Mouse (Mus musculus) forebrain, embryonic 12.5 days (tissue): ENCODE results near the gene Eps15l1. TPM values are rescaled to one million over a fixed set of nuclear protein-coding genes. Genes with fewer than 3 reads are reported as not detected.

ENCODE experiments used
- ATAC-seq: fragments of 200-750 bp; cut with Nextera tagmentation; 2 replicates; pipeline ENCODE4 v1.8.0; 2017; ENCODE audit warnings: moderate TSS enrichment; ENCODE audit not compliant: low FRiP score
- H3K27ac ChIP-seq: fragments of 300-500 bp; sonication (generic); 2 replicates; pipeline ENCODE4 v1.5.1; 2016; ENCODE audit warnings: mild to moderate bottlenecking
- H3K27me3 ChIP-seq: fragments of 300-500 bp; sonication (generic); 2 replicates; pipeline ENCODE4 v1.6.1; 2016; ENCODE audit warnings: mild to moderate bottlenecking
- H3K36me3 ChIP-seq: fragments of 300-500 bp; sonication (generic); replicated peaks from 2 replicates; pipeline ENCODE4 v1.6.1; 2016; ENCODE audit warnings: mild to moderate bottlenecking
- H3K4me1 ChIP-seq: fragments of 300-500 bp; sonication (generic); 2 replicates; pipeline ENCODE4 v1.6.1; 2016
- H3K4me2 ChIP-seq: fragments of 300-500 bp; sonication (generic); 2 replicates; pipeline ENCODE4 v1.6.1; 2016; ENCODE audit warnings: mild to moderate bottlenecking, moderate library complexity
- H3K4me3 ChIP-seq: fragments of 300-500 bp; sonication (generic); replicated peaks from 2 replicates; pipeline ENCODE4 v1.5.1; 2016; ENCODE audit warnings: mild to moderate bottlenecking
- H3K9ac ChIP-seq: fragments of 300-500 bp; sonication (generic); 2 replicates; pipeline ENCODE4 v1.6.1; 2016; ENCODE audit warnings: mild to moderate bottlenecking
- H3K9me3 ChIP-seq: fragments of 300-500 bp; sonication (generic); 2 replicates; pipeline ENCODE4 v1.6.1; 2016
- WGBS: fragments of 180-500 bp; shearing (Covaris S2); methylation state at CpG from one replicate; pipeline ENCODE4 v1.1.7; 2016; 5-methylcytosine and 5-hydroxymethylcytosine counted together
- polyA plus RNA-seq: library from polyadenylated mRNA; unstranded; fragments of >200 nt; fragmentation: Nextera tagmentation; extraction: Ambion mirVana; gene quantifications from 2 replicates; pipeline ENCODE4 v1.2.1, GENCODE M21; 2016

Gene Eps15l1
- polyA plus RNA-seq, 1 experiment from 2014 or later = 74.3 TPM

DNA sequence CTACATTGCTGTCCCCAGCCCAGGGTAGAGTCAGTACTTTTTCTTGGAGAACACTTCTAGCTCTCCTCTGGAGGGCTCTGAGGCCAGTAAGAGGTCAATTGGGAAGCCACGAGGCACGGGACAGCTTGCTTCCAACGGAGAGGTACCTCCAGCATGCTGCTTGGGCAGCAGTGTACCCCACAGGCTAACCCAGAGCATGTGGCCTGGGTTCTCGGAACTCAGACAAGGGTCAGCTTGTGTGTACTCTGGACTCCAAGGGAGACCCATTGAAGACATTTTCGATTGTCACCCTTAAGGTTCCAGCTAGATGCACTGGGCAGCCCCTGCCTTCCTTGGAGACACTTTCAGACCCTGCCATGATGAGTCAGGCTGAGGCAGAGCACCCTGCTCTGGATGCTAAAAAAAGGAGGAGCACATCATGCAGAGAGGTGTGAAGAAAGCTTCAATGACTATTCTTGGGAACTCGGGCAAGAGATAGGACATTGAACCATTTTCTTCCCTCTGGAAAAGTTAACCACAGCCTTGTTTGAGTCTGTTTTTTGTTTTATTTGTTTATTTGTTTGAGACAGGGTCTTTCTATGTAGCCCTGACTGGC is 98.0 kb downstream of the Eps15l1 start:
- no peak overlapping the region for H3K4me3 ChIP-seq
- no peaks in the 10 kb centered on the region for H3K36me3 ChIP-seq
- no peak overlapping the region for H3K27ac ChIP-seq
- H3K27me3 ChIP-seq = peaks cover 54% of the 10 kb centered on the region
- H3K4me2 ChIP-seq = no peak overlapping the region
- ATAC-seq = no peak
- 70% methylated on average over 6 of the region's 6 CpGs for WGBS
- no peak overlapping the region for H3K9ac ChIP-seq
- no peaks in the 10 kb centered on the region for H3K9me3 ChIP-seq
- H3K4me1 ChIP-seq = peaks cover 19% of the 10 kb centered on the region

DNA sequence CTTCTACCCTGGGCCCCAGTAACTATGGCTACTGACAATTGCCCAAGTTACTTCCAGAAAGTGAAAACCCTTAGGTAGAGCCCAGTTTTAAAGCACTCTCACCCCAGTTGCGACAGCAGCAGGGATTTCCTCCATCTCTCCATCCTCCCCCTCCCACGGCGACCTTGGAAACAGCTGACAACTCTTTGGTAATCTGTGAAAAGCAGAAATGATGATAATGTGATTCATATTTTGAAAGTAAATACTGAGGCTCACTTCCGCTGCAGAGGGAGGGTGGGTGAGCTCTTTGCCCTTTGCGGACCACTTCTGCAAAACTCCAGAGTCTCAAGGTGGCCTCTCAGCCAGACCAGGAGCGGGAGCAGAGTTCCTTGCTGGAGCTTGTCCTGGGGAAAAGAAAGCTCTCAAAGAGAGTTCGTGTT is 98.8 kb downstream of the Eps15l1 start:
- Histone ChIP-seq H3K4me1 (peaks cover 19% of the 10 kb centered on the region), H3K4me3 (no peak overlapping the region), H3K27ac (no peak overlapping the region), H3K9ac (no peak overlapping the region), H3K9me3 (no peaks in the 10 kb centered on the region), H3K4me2 (no peak overlapping the region), H3K27me3 (peaks cover 59% of the 10 kb centered on the region), H3K36me3 (no peaks in the 10 kb centered on the region)
- WGBS = 72% methylated on average over 7 of the region's 7 CpGs
- ATAC-seq = no peak

GRCm38 (mm10) chr8:72321635-72322441 is 99.4 kb downstream of the Eps15l1 start:
- Histone ChIP-seq H3K9me3 (no peaks in the 10 kb centered on the region), H3K27me3 (peaks cover 64% of the 10 kb centered on the region), H3K4me3 (no peak overlapping the region), H3K9ac (no peak overlapping the region), H3K4me2 (no peak overlapping the region), H3K36me3 (no peaks in the 10 kb centered on the region), H3K4me1 (peaks cover 19% of the 10 kb centered on the region), H3K27ac (no peak overlapping the region)
- 94% methylated on average over 20 of the region's 20 CpGs for WGBS
- ATAC-seq = no peak

GRCm38 (mm10) chr8:72320803-72321583 is 100.3 kb downstream of the Eps15l1 start:
- H3K4me2 ChIP-seq = no peak overlapping the region
- H3K27me3 ChIP-seq = peaks cover 68% of the 10 kb centered on the region
- no peak overlapping the region for H3K9ac ChIP-seq
- no peak overlapping the region for H3K27ac ChIP-seq
- no peak for ATAC-seq
- no peaks in the 10 kb centered on the region for H3K9me3 ChIP-seq
- no peaks in the 10 kb centered on the region for H3K36me3 ChIP-seq
- peaks cover 19% of the 10 kb centered on the region for H3K4me1 ChIP-seq
- no peak overlapping the region for H3K4me3 ChIP-seq
- 65% methylated on average over 25 of the region's 25 CpGs for WGBS

- 8% methylated on average over 54 of the region's 55 CpGs for WGBS
- Histone ChIP-seq H3K36me3 (no peaks in the 10 kb centered on the region), H3K4me2 (peak overlapping the region; percentile 84), H3K4me3 (peak overlapping the region; percentile 51), H3K9ac (peak overlapping the region; percentile 44; the same call in 1 of the 2 replicates), H3K27ac (no peak overlapping the region), H3K9me3 (no peaks in the 10 kb centered on the region), H3K27me3 (peaks cover 68% of the 10 kb centered on the region), H3K4me1 (peaks cover 19% of the 10 kb centered on the region)
- ATAC-seq = no peak
These were observed 101.1 kb downstream of the Eps15l1 start for GRCm38 (mm10) chr8:72319921-72320802.

DNA sequence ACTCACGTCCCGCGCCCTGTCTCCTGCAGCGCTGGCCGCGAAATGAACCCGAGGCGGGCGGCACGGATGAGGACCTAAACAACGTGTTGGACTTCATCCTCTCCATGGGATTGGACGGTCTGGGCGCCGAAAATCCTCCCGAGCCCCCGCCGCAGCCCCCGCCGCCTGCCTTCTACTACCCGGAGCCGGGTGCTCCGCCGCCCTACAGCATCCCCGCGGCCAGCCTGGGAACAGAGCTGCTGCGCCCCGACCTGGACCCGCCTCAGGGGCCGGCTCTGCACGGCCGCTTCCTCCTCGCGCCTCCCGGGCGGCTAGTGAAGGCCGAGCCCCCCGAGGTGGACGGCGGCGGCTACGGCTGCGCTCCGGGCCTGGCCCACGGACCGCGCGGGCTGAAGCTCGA is 101.9 kb downstream of the Eps15l1 start:
- Histone ChIP-seq H3K9me3 (no peaks in the 10 kb centered on the region), H3K36me3 (no peaks in the 10 kb centered on the region), H3K27ac (no peak overlapping the region), H3K27me3 (peaks cover 71% of the 10 kb centered on the region), H3K4me3 (peak overlapping the region; percentile 51), H3K9ac (peak overlapping the region; percentile 44; the same call in 1 of the 2 replicates), H3K4me1 (peaks cover 19% of the 10 kb centered on the region), H3K4me2 (peak overlapping the region; percentile 84)
- WGBS = under 1% methylated on average over 47 of the region's 48 CpGs
- ATAC-seq = peak; percentile 1

GRCm38 (mm10) chr8:72318801-72319322 is 102.4 kb downstream of the Eps15l1 start, which contains the start of gene Klf2:
TSS of gene Klf2 (plus strand) at chr8:72319033.
- ATAC-seq = peak; percentile 95
- H3K27ac ChIP-seq = no peak within 1 kb of the TSS
- H3K9me3 ChIP-seq = no peaks in the 10 kb centered on the region
- peak within 1 kb of the TSS; percentile 84 for H3K4me2 ChIP-seq
- WGBS = under 1% methylated on average over 40 of the region's 46 CpGs
- H3K36me3 ChIP-seq = no peaks in the 10 kb centered on the region
- H3K9ac ChIP-seq = peak within 1 kb of the TSS; percentile 44
- peaks cover 19% of the 10 kb centered on the region for H3K4me1 ChIP-seq
- H3K4me3 ChIP-seq = peak within 1 kb of the TSS; percentile 51
- H3K27me3 ChIP-seq = peaks cover 71% of the 10 kb centered on the region

DNA sequence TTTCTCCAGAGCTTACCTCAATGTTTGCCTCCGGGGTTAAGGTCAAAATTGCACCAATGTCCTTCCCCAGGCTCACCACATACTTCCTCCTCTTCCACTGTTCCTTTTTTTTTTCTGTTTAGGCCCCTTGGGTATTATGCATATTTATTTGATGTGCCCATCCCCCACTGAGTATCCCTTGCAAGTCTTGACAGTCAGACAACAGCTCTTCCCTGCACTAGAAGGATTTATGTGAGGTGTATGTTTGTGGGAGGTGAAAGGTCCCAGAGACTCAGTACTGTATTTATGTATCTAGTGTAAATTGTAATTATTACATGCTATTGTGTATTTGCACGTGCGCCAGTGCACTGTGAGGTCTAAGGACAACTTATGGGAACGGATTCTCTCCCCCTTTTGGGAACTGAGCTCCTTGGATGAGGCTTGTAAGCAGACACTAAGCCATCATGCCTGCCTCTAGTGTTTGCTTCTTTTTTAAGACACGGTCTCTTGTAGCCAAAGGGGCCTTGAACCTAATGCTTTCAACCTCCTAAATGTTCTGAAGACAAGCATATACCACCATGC is 103.4 kb downstream of the Eps15l1 start:
- Histone ChIP-seq H3K4me2 (no peak overlapping the region), H3K4me1 (peaks cover 19% of the 10 kb centered on the region), H3K36me3 (no peaks in the 10 kb centered on the region), H3K4me3 (no peak overlapping the region), H3K27me3 (peaks cover 64% of the 10 kb centered on the region), H3K9me3 (no peaks in the 10 kb centered on the region), H3K27ac (no peak overlapping the region), H3K9ac (no peak overlapping the region)
- ATAC-seq = no peak
- 44% methylated on average over 5 of the region's 5 CpGs for WGBS

- no peak overlapping the region for H3K4me3 ChIP-seq
- no peak overlapping the region for H3K9ac ChIP-seq
- peaks cover 48% of the 10 kb centered on the region for H3K27me3 ChIP-seq
- 5% methylated on average over 10 of the region's 10 CpGs for WGBS
- H3K27ac ChIP-seq = no peak overlapping the region
- no peaks in the 10 kb centered on the region for H3K9me3 ChIP-seq
- H3K36me3 ChIP-seq = no peaks in the 10 kb centered on the region
- no peak overlapping the region for H3K4me2 ChIP-seq
- no peak for ATAC-seq
- H3K4me1 ChIP-seq = peaks cover 19% of the 10 kb centered on the region
These were observed 105.1 kb downstream of the Eps15l1 start for GRCm38 (mm10) chr8:72316053-72316695.

GRCm38 (mm10) chr8:72312926-72313518 is 108.2 kb downstream of the Eps15l1 start:
- ATAC-seq = no peak
- no peaks in the 10 kb centered on the region for H3K36me3 ChIP-seq

More at GRCm38 (mm10) chr8:72312926-72313518, 108.2 kb downstream of the Eps15l1 start:
- no peak overlapping the region for H3K4me3 ChIP-seq
- H3K27ac ChIP-seq = no peak overlapping the region
- H3K9me3 ChIP-seq = no peaks in the 10 kb centered on the region
- H3K9ac ChIP-seq = no peak overlapping the region
- 84% methylated on average over 3 of the region's 3 CpGs for WGBS
- no peak overlapping the region for H3K4me2 ChIP-seq
- peaks cover 19% of the 10 kb centered on the region for H3K27me3 ChIP-seq
- peaks cover 6% of the 10 kb centered on the region for H3K4me1 ChIP-seq
